Mouse (Mus musculus) c-Kit-positive CD71-positive TER-119-positive erythroid progenitor cells, embryonic 14.5 days (primary cell): Measurements from ENCODE around the gene Palm3.

Experiments
- DNase-seq: peaks from one replicate; pipeline ENCODE4 v3.0.0-alpha.2; 2013; ENCODE audit warnings: low spot score

Palm3 gene

DNA sequence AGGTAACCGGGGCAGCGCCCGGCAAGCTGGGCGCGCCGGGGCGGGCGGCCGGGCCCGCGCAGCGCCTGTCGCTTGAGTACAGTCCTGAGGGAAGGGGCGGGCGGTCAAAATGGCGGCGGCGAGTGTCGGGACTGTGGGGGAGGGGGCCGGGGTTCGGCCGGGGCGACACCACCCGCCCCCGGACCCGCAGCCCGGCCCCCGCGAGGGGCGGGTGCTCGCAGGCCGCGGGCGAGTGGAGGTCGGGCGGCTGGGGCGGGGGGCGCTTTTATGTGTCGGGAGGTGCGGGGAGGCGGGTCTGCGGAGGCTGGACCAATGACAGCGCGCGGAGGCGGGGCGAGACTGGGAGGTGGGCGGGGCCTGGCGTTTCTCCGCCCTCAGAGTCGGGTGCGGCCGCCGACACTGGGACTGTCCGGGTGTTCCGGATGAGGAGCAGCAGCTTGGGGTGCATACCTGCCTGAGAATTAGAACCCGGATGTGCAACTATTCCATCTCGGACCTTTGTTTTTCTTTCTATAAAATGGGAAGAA lies 45.8 kb downstream of the Palm3 start:
- DNase-seq: peak; percentile 86

DNA sequence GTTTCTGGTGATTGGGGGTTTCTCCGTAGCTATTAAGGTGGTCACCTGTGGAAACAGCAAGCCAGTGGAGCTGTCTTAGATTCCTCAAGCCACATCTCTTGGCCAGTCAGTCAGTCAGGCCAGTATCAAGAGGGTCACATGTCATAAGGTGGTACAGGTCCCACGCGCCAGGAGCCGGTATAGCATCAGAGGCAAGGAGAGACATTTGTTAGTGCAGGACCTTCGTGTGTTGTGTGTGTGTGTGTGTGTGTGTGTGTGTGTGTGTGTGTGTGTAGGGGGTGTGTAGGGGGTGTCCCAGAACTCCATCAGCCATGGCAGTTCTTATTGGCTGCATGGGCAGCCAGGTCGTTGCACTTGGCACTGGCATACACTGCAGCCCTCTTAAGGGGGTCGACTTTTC lies 46.6 kb downstream of the Palm3 start:
- DNase-seq: no peak

DNA sequence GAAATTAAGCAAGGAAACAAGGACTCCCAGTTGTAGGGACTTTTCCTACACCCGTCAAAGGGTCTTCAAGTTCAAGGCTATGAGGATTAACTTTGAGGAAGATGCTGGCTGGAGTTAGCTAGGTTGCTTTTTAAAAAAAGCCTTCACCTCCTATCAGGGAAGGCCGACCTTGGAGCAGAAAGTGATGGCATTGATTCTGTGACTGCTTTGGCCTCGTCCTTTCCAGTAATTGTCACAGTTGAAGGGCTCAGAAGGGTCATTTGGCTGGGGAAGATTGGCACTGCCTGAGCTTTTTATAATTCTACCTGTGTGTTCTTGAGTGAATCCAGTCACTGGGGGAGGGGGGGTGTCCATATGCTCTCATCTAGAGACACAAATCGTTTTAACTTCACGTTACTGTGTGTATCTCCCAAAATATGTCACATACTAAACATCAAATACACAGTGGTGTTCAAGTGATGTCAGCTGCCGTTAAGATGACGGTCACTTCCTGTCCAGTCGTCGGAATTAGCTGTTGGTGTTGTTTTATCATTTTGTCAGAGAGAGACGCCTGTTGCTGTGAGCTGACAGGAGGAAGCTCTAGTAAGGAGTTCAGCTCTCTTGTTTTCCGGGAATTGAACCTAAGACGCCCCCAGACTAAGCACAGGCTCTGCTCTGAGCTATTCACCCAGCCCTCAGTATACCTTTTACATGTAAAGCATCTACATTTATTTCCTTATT lies 47.2 kb downstream of the Palm3 start:
- no peak for DNase-seq

DNA sequence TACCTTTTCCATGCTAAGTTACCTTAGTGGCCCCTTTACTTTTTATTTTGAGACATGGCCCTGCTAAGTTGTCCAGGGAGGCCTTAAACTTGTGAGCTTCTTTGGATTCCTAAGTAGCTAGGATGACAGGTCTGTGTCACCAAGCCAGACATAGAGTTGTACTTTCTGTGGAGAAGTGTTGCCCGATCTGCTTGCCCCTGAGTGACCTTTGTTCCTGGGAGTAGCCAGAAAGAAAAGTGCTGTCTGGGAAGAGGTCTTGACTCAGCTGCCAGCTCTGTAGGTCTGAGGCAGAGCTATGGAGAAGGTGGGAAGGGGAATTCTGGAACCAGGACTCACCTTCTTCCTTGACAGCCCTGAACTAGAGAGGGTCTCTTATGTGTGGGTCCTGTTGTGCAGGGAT lies 47.9 kb downstream of the Palm3 start:
- no peak for DNase-seq

DNA sequence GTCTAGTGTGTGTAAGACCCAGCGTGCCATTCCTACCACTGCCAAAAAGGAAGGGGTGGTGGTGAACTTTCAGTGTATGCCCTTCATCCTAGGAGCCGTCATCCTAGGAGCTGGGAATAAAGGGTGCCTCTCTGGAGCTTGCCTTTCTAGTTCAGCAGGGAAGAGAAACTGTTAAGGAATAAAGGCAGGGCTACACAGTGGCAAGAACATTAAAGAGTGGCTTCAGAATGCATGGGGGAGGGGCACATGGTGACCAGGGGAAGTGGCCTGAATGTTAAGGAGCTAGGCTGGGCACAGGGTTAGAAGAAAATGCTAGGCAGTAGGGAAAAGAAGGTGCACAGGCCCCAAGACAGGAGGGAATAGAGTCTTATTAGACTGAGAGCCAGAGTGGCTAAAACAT lies 48.5 kb downstream of the Palm3 start:
- no peak for DNase-seq

DNA sequence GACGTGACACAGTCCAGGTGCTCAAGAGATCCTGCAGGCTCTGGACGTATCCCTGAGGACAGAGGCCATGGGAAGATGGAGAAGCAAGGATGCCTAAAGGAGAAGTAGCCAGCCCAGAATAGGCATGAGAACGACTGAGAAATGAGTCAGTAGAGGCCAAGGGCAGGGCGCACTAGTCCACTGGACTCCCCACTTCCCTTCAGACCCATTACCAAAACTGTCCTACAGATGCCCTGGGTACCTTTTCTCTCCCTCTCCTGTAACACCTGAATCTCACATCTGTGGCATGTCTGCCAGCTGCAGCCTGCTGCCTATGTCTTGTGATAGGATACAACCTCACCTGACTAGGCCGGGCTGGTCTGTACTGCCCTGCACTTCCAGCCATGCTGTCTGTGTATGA lies 49.0 kb downstream of the Palm3 start:
- DNase-seq: no peak

DNA sequence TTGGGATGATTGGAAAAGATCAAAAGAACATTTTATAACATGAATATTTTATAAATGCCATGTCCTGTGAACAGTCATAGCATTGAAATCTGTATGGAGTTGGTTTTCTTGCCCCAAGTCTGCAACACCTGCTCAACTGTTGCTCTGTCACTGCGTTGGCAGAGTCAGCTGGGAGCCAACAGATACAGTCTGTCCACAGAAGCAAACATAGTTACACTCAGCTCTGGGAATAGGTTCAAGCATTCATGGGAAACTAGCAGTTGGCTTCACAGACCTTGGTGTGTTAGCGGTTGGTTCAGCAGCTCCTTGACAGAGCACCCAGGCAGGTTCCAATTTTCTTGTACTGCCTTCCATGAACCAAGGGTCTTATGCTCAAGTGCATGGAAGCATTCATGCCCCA lies 49.4 kb downstream of the Palm3 start:
- DNase-seq: no peak

DNA sequence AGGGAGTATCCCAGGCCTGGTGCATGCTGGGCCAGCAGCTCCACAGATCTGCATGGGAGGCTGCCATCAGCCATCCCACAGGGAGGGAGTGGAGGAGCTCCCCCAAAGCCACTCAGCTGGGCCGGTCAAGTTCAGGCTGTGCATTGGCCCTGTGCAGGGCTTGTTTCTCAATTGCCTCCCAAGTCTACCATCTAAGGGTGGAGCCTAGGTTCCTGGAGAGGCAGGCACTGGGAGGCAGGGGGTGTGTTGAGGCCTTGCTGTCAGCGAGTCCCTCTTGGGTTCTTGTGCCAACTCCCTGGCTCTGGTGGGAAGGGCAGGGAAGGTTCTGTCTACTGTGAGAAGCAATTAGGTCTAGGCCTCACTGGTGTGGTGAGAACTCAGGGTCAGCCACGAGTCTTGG lies 50.6 kb downstream of the Palm3 start:
- DNase-seq: no peak

DNA sequence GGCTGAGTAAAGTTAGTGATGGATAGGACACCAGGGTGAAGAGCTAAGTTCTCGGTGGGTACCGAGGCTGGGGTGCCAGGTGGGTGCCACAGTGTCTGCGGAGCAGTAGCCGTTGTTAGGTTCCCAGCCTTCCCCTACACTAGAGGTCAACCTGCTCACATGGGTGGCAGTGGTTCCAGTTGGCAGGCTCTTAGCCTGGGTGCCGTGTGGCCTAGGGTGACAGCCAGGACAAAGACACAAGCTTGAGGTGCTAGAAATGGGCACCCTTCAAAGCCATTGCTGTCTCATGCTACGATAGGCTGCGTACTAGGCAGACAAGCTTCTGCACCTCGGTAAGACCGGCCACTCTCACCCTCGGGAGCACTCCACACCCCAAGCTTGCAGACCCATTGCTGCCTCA lies 51.0 kb downstream of the Palm3 start:
- no peak for DNase-seq

DNA sequence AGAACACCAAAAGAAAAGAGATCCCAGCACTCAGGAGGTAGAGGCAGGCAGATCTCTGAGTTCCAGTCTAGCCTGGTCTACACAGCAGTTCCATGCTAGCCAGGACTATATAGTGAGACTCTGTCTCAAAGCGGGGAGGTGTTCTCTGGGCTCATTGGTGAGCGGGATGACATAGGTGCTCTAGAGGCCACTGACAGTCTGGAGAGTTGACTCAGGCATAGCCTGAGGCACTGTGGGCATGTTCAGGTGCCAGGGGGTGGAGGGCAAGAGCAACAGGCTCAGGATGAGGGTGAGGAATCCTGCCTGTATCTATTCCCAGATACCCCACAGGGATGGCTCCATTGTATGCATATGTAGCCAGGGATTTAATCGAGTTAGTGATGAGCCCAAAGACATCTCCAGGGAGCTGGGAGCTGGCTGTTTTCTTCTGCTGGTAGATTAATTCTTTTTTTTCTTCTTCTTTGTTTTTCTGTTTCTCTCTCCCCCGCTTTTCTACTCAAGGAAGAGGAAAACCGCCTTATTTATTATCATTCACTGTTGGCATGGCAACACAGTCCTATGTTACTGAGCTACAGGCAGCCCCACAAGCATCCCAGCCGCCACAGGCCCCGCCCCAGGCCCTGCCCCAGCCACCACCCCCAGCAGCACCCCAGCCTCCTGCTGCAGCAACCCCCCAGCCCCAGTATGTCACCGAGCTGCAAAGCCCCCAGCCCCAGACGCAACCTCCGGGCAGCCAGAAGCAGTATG lies 52.1 kb downstream of the Palm3 start:
- no peak for DNase-seq

DNA sequence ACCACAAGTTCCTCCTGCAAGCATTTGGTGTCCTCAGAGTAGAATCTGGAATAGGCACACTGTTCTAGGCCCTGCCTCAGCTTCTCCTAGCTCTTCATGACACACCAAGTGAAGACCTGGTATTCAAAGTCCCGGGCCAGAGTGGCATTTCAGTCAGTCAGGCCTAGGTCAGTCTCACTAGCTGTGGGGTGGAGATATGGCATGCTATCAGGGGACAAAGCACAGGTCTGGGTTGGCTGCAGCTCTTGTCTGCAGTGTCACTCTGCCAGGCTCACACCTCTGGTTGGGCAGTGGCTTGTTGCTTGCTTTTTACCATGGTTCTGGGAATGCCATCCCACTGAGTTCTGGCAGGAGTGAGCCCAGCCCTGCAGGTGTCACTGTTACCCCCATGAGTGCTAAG lies 55.1 kb downstream of the Palm3 start:
- no peak for DNase-seq

DNA sequence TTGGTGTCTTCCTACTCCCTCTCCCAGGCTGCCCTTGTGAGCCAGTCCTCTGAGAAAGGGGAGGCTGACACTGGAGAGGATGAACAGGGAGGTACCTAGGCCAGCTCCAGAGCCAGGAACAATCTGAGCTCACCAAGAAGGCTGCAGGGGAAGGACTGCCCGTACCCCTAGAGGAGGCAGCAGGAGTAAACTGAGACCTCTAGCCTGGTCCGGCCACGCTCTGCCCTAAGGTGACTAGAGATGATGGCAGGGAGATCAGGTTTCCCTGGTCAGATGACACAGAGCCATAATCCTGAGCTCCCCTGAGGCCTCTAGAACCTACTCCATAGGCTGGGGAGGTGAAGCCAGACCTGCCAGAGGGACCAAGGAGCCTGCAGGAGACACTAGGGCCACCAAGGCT lies 55.6 kb downstream of the Palm3 start:
- no peak for DNase-seq

DNA sequence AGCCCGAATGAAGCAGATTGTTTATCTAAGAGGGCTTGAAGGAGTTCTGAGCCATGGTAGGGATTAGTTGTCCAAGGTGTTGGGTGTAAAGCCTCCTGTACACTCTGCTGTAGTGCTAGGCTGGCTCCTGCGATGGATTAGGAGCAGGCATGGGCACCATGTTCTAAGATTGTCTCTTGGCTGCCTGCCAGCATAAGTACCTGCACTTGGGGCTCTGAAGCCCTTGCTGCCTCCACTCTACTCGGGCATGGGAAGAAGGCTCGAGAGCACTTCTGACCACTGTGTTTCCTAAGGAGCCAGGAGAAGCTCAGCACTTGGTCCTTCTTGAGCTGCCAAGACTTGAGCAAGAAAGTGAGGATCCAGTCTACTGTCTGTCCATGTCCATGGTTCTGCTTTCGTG lies 57.9 kb downstream of the Palm3 start:
- DNase-seq: no peak
